Mouse (Mus musculus) hindbrain, embryonic 11.5 days (tissue): Measurements from ENCODE around the gene Btg1. TPM values are rescaled to one million over a fixed set of nuclear protein-coding genes. Genes with fewer than 3 reads are reported as not detected.

Experiments used
- ATAC-seq: fragments of 200-750 bp; cut with Nextera tagmentation; 2 replicates; pipeline ENCODE4 v1.8.0; 2017; ENCODE audit warnings: mild to moderate bottlenecking, moderate TSS enrichment, moderate library complexity; ENCODE audit not compliant: low FRiP score
- DNase-seq: peaks from one replicate; pipeline ENCODE4 v3.0.0-alpha.2; 2015; ENCODE audit warnings: low spot score
- H3K27ac ChIP-seq: fragments of 300-500 bp; sonication (generic); 2 replicates; pipeline ENCODE4 v1.5.1; 2014; ENCODE audit warnings: mild to moderate bottlenecking, low read depth, low read length
- H3K27me3 ChIP-seq: fragments of 300-500 bp; sonication (generic); 2 replicates; pipeline ENCODE4 v1.6.1; 2014; ENCODE audit warnings: mild to moderate bottlenecking, low read length, moderate library complexity, mixed read lengths; ENCODE audit not compliant: control insufficient read depth, insufficient read depth
- H3K36me3 ChIP-seq: fragments of 300-500 bp; sonication (generic); 2 replicates; pipeline ENCODE4 v1.6.1; 2014; ENCODE audit warnings: mild to moderate bottlenecking, low read length, moderate library complexity, mixed read lengths; ENCODE audit not compliant: control insufficient read depth, insufficient read depth
- H3K4me1 ChIP-seq: fragments of 300-500 bp; sonication (generic); replicated peaks from 2 replicates; pipeline ENCODE4 v1.6.1; 2014; ENCODE audit warnings: low read length, mixed read lengths; ENCODE audit not compliant: control insufficient read depth, insufficient read depth
- H3K4me2 ChIP-seq: fragments of 300-500 bp; sonication (generic); replicated peaks from 2 replicates; pipeline ENCODE4 v1.6.1; 2014; ENCODE audit warnings: mild to moderate bottlenecking, low read depth, low read length
- H3K4me3 ChIP-seq: fragments of 300-500 bp; sonication (generic); 2 replicates; pipeline ENCODE4 v1.5.1; 2014; ENCODE audit warnings: low read depth, low read length
- H3K9ac ChIP-seq: fragments of 300-500 bp; sonication (generic); 2 replicates; pipeline ENCODE4 v1.6.1; 2014; ENCODE audit warnings: low read depth, low read length
- H3K9me3 ChIP-seq: fragments of 300-500 bp; sonication (generic); 2 replicates; pipeline ENCODE4 v1.6.1; 2016; ENCODE audit warnings: low read length; ENCODE audit not compliant: control insufficient read depth
- WGBS: fragments of 180-500 bp; shearing (Covaris S2); extraction: QIAGEN DNeasy Blood & Tissue Kit; methylation state at CpG from one replicate; pipeline ENCODE4 v1.1.7; 2014; 5-methylcytosine and 5-hydroxymethylcytosine counted together
- polyA plus RNA-seq: library from polyadenylated mRNA; unstranded; fragments of >200 nt; fragmentation: Nextera tagmentation; extraction: Ambion mirVana; gene quantifications from 2 replicates; pipeline ENCODE4 v1.2.1, GENCODE M21; 2014

Btg1 gene
- polyA plus RNA-seq, 1 experiment from 2014 or later = 57.6 TPM

DNA sequence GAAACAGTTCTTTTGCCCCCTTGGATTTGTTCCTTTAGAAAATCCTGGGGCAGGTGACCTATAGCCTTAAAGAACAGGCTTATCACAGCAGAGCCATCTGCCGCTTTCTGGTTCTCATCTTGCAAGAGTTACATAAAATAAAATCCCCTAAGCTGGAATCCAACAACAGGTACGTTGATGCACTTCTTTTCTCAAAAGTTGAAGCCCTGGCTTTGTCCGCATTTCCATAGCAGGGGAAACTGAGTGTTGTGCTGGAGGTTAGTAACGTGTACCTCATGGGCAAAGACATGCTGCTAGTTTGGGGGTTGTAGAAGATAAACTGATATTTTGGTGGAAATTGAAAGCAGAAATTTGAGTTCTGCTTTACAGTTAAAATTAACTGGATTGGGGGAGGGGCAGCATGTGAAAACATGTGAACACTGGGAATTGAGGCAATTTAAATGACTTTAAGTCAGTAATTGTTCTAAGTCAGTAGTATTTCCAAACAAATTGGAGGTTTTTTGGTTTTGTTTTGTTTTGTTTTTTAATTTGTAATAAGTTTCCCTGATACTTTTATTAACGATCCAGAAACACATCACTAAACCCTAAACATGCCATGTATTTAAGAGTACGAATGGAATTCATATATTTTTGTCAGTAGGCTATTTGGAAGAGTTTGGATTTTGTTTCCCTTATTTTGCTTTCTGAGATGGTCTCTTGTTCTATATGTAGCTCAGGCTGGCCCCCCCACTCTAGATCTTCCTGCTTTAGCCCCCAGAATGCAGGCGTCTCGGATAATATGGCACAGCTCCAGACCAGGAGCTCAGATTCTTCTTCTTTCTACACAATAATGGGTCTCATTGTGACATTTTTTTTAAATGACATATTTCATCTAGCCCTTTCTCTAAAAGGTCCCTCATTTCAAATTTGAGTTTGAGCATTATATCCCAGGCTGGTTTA, 3.4 kb downstream of the Btg1 start:
- Histone ChIP-seq H3K27me3 (no peaks in the 10 kb centered on the region), H3K4me2 (peak overlapping the region; percentile 60), H3K4me3 (peak overlapping the region; percentile 45), H3K9ac (peak overlapping the region; percentile 59), H3K4me1 (peaks cover 2% of the 10 kb centered on the region; the same call in 1 of the 2 replicates), H3K27ac (no peak overlapping the region), H3K9me3 (no peaks in the 10 kb centered on the region), H3K36me3 (no peaks in the 10 kb centered on the region)
- ATAC-seq (no peak), DNase-seq (peak; percentile 29)
- WGBS = 63% methylated on average over 8 of the region's 8 CpGs

DNA sequence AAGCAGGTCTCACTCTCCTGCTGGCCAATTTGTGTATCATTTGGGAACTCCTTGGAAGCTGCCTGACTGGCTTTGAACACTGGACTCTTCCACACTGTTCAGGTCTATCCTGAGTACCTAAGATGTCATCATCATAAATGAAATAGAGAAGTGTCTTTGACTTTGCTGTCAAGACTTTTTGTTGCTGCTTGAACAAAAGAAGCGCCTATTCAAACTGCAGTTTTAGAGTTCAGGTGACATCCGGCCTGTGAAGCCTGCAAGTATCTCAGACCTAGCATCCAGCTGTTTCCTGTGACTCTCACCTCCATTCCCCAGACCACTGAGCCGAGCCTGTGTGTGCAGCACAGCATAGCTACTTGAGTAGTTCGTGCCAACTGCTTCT, 4.1 kb downstream of the Btg1 start:
- WGBS = 54% methylated on average over 4 of the region's 4 CpGs
- H3K27me3 ChIP-seq = no peaks in the 10 kb centered on the region
- H3K9ac ChIP-seq = peak overlapping the region; percentile 15; the same call in 1 of the 2 replicates
- H3K4me1 ChIP-seq = peaks cover 2% of the 10 kb centered on the region; the same call in 1 of the 2 replicates
- H3K27ac ChIP-seq = no peak overlapping the region
- H3K4me2 ChIP-seq = peak overlapping the region; percentile 60
- no peaks in the 10 kb centered on the region for H3K9me3 ChIP-seq
- peak; percentile 38 for DNase-seq
- ATAC-seq = no peak
- no peaks in the 10 kb centered on the region for H3K36me3 ChIP-seq
- peak overlapping the region; percentile 45 for H3K4me3 ChIP-seq

DNA sequence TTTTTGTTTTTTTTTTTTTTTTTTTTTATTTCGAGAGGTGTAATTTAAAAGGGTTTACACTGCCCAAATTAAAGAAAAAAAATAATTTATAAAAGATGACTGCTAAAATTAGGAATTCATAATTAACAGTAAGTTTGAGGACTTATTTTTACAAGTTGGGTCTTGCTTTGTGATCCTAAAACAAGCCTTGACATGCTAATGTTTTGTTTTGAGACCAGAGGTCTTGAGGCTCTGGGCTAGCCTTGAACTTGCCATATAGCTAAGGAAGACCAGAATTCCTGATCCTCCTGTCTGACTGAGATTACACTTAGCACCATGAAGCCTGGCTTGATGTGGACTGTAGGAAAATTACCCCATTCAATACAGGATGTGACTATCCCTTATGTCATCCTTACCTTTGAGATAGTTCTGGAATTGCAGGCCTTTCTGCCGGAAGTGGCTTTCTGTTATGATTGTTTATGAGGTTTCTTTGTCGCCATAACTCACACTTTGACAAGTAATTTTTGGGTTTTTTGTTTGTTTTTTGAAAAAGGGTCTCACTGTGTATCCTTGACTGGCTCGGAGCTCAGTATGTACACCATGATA, 4.6 kb downstream of the Btg1 start:
- peak overlapping the region; percentile 45 for H3K4me3 ChIP-seq
- no peaks in the 10 kb centered on the region for H3K36me3 ChIP-seq
- peak overlapping the region; percentile 60 for H3K4me2 ChIP-seq
- 0 out of 2 replicates have a peak, but pooled peaks cover 2% of the 10 kb centered on the region for H3K4me1 ChIP-seq
- DNase-seq (no peak), ATAC-seq (no peak)
- H3K9ac ChIP-seq = no peak overlapping the region; the same call in 1 of the 2 replicates
- no peak overlapping the region for H3K27ac ChIP-seq
- no peaks in the 10 kb centered on the region for H3K27me3 ChIP-seq
- 83% methylated on average over 4 of the region's 4 CpGs for WGBS
- H3K9me3 ChIP-seq = no peaks in the 10 kb centered on the region

DNA sequence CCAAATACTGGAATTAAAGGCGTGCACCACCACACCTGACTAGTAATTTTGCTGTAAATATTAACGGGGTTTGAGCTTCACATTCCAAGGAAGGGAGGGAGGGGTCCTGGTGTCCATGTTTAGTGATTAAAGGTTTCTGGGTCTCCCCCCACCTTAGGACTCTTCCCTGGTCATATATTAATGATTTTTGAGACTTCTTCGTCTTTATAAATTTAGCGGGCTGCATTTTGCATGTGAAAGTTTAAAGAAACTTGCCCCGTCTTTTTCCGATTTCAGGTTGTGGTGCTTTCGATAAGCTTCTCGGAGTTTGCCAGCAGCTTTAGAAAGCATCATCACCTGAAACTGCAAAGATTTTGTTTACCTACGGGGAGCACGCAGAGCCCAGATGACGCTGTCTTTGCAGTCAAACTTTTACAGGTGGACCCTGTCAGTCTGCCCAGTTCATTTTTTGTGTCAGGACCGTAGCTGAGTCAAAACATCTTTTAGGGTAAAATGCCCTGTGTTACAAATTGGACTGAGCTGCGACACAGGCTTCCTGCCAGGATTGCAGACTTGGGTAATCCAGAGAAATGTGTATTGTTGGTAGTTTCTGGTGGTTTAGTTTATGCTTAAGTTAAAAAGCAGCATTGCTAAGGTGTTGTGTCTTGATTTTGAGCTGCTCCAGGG, 5.3 kb downstream of the Btg1 start:
- DNase-seq = no peak
- H3K27ac ChIP-seq = no peak overlapping the region
- H3K9ac ChIP-seq = no peak overlapping the region
- no peak for ATAC-seq
- no peaks in the 10 kb centered on the region for H3K27me3 ChIP-seq
- H3K4me1 ChIP-seq = peaks cover 2% of the 10 kb centered on the region; the same call in 1 of the 2 replicates
- H3K4me2 ChIP-seq = peak overlapping the region; percentile 46
- H3K36me3 ChIP-seq = no peaks in the 10 kb centered on the region
- peak overlapping the region; percentile 45 for H3K4me3 ChIP-seq
- WGBS = 91% methylated on average over 13 of the region's 13 CpGs
- H3K9me3 ChIP-seq = no peaks in the 10 kb centered on the region

DNA sequence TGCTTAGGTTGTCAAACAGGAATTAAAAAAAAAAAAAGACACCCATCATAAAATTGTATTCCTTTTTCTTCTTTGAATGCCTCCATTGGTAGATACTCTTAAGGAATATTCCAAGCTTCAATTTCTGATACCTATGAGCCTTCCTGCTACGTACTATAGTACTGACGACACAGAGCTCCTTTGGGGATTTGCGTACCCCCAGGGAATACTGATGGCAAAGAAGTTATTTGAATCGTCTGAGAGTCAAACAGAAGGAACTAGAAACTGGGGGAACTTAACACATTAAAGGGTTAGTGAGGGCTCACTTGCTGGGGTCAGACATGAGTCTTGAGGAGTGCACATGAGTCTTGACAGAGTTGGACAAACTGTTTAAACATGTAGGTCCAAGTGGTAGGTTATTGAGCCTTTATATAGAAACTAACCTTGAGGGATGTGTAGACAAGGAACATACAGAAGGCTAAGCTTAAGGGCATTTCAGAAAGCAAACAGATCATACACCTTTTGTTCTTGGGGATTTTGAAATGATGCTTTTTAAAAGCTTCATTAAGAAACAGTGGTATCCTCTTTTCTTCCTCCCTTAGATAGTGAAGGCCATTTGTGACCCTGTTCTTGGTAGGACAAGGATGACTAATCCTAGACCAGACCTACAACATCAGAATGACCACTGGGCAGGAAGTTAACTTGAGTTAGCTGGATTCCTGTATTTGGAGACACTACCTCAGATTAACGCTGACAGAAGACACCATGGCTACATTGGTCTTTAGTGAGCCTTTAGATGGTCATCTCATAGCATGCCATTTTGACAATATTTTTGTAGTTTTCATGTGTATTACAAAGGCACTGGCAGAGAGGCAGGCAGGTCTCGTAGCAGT, 6.2 kb downstream of the Btg1 start:
- no peak for ATAC-seq
- Histone ChIP-seq H3K36me3 (no peaks in the 10 kb centered on the region), H3K4me3 (0 out of 2 replicates have a peak overlapping the region, but pooled peaks have one; percentile 8), H3K4me1 (peaks cover 2% of the 10 kb centered on the region; the same call in 1 of the 2 replicates), H3K9ac (no peak overlapping the region), H3K27ac (no peak overlapping the region), H3K4me2 (peak overlapping the region; percentile 22; the same call in 1 of the 2 replicates), H3K9me3 (no peaks in the 10 kb centered on the region), H3K27me3 (no peaks in the 10 kb centered on the region)
- WGBS = 79% methylated on average over 6 of the region's 6 CpGs
- no peak for DNase-seq

DNA sequence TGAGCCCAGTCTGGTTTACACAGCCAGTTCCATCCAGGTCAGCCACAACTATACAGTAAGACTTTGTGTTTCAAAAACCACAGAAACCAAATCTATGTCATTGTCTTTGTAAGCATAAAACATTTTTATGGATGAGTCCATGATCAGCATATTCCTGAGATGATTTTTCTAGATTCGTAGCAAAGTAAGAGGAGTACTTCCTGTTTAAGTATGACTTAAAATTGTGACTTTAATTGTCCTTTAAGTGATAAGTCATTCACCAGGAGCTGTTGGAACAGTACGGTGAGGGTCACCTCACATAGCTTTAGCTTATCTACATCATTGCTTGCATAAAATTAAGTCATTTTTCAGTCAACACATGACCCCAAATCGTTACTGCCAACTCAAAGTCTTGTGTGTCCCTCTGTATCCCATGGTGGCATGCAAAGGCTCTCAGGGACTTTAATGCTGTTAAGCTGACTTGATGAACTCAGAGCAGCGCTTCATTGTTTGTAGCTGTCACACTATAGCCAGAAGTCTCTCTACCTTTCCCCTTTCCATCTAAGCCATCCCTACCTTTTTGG, 6.9 kb downstream of the Btg1 start:
- DNase-seq (no peak), ATAC-seq (no peak)
- no peaks in the 10 kb centered on the region for H3K36me3 ChIP-seq
- H3K4me2 ChIP-seq = 0 out of 2 replicates have a peak overlapping the region, but pooled peaks have one; percentile 0
- H3K27ac ChIP-seq = no peak overlapping the region
- H3K4me3 ChIP-seq = no peak overlapping the region
- peaks cover 2% of the 10 kb centered on the region; the same call in 1 of the 2 replicates for H3K4me1 ChIP-seq
- H3K9ac ChIP-seq = no peak overlapping the region
- no peaks in the 10 kb centered on the region for H3K9me3 ChIP-seq
- 94% methylated on average over 4 of the region's 4 CpGs for WGBS
- no peaks in the 10 kb centered on the region for H3K27me3 ChIP-seq

DNA sequence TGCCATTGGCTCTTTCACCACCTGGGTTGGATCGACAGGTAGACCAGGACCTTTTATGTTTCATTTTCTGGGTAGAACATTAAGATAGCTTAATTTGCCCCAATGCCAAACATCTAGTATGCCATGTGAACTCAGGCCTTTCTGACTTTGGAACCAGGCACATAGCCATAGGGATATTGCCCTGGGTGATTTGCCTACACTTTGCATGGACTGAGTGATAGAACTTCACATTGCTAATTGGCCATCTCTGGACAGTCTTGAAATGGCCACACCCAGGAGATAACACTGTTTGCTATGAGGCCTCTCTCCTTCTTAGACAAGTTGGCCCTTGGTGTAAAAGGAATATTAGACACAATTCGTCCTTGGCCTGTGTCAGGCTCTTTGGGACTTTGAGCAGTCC, 7.6 kb downstream of the Btg1 start:
- 88% methylated on average over 2 of the region's 2 CpGs for WGBS
- H3K4me2 ChIP-seq = no peak overlapping the region
- no peak overlapping the region for H3K9ac ChIP-seq
- DNase-seq = no peak
- H3K4me1 ChIP-seq = peaks cover 2% of the 10 kb centered on the region; the same call in 1 of the 2 replicates
- no peak for ATAC-seq
- no peak overlapping the region for H3K27ac ChIP-seq
- H3K27me3 ChIP-seq = no peaks in the 10 kb centered on the region
- H3K9me3 ChIP-seq = no peaks in the 10 kb centered on the region
- H3K4me3 ChIP-seq = no peak overlapping the region
- H3K36me3 ChIP-seq = no peaks in the 10 kb centered on the region
